Mouse (Mus musculus) gastrocnemius, adult 18-20 months (tissue): Measurements from ENCODE around the gene Dusp7. TPM values are rescaled to one million over a fixed set of nuclear protein-coding genes. Genes with fewer than 3 reads are reported as not detected.

Experiments used
- DNase-seq: peaks from one replicate; pipeline ENCODE4 v3.0.0; 2021; ENCODE audit warnings: low spot score
- total RNA-seq, 2 experiments: library from RNA; stranded (reverse); gene quantifications; 2 replicates each; pipeline ENCODE4 v1.2.3; 2021

Gene Dusp7
- total RNA-seq, 2 experiments from 2014 or later = 15.3 to 27.6 TPM

GRCm38 (mm10) chr9:106378753-106379152, 10.3 kb downstream of the Dusp7 start:
- no peak for DNase-seq

GRCm38 (mm10) chr9:106386181-106386864, 17.9 kb downstream of the Dusp7 start:
- peak; percentile 69 for DNase-seq

- no peak for DNase-seq
These were observed 24.5 kb downstream of the Dusp7 start for GRCm38 (mm10) chr9:106392828-106393527.

- no peak for DNase-seq
These were observed 25.1 kb downstream of the Dusp7 start for GRCm38 (mm10) chr9:106393548-106393947.

- DNase-seq = no peak
These were observed 26.5 kb downstream of the Dusp7 start for GRCm38 (mm10) chr9:106394649-106395602.

GRCm38 (mm10) chr9:106397733-106398132, 29.3 kb downstream of the Dusp7 start:
- DNase-seq = no peak

GRCm38 (mm10) chr9:106398667-106399311, 30.4 kb downstream of the Dusp7 start:
- DNase-seq = no peak

GRCm38 (mm10) chr9:106399808-106400207, 31.4 kb downstream of the Dusp7 start:
- DNase-seq = no peak

GRCm38 (mm10) chr9:106402149-106402548, 33.7 kb downstream of the Dusp7 start:
- DNase-seq = no peak

GRCm38 (mm10) chr9:106402607-106403375, 34.4 kb downstream of the Dusp7 start:
- DNase-seq = no peak

GRCm38 (mm10) chr9:106405275-106405674, 36.8 kb downstream of the Dusp7 start:
- DNase-seq = peak; percentile 89

- peak; percentile 86 for DNase-seq
These were observed 38.1 kb downstream of the Dusp7 start for GRCm38 (mm10) chr9:106406443-106407078.

GRCm38 (mm10) chr9:106409096-106409495, 40.7 kb downstream of the Dusp7 start:
- no peak for DNase-seq

- no peak for DNase-seq
These were observed 41.7 kb downstream of the Dusp7 start for GRCm38 (mm10) chr9:106410086-106410650.

GRCm38 (mm10) chr9:106411091-106411594, 42.7 kb downstream of the Dusp7 start:
- DNase-seq = peak; percentile 42

GRCm38 (mm10) chr9:106411729-106412128, 43.3 kb downstream of the Dusp7 start:
- DNase-seq = no peak

- DNase-seq = no peak
These were observed 43.8 kb downstream of the Dusp7 start for GRCm38 (mm10) chr9:106412210-106412609.

GRCm38 (mm10) chr9:106413606-106414005, 45.2 kb downstream of the Dusp7 start:
- DNase-seq = peak; percentile 87

- DNase-seq = no peak
These were observed 48.4 kb downstream of the Dusp7 start for GRCm38 (mm10) chr9:106416826-106417225.
